In the genomic region with DNA sequence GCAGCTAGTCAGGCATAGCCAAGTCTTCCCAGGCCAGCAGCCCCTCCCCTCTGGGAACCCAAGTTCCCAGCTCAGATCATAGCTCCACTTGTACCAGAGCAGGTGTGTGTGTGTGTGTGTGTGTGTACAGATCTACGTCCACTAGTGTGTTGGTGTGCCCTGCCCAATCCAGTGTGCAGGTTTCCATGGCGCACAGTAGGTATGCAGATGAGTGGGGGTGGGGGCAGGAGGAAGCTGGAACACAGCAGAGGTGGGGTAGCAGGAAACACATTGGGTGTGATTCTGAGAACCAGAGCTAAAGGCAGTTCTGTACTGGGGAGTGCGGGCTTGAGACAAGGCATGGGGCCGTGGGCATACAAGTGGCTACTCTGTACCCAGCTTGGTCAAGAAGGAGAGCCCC, we compare ENCODE assay signal across 28 mouse cellular contexts. TPM values are rescaled to one million over a fixed set of nuclear protein-coding genes. Genes with fewer than 3 reads are reported as not detected.
"Had no signal": no experiment of that assay in that cellular context is flagged by ENCODE, and none has a peak within 500 bp of the region (broad histone marks: within the 10 kb centered on the region; RNA-seq: fewer than 3 reads in every experiment).

No protein-coding gene starts in this region.

- DNase-seq: kidney, postnatal 10 days; layer of hippocampus, adult 9-11 months; liver; lung, adult 18-20 months; lung, postnatal 10 days; lung, postnatal 36 days; midbrain, embryonic 14.5 days; right cerebral cortex, adult 18-20 months; right cerebral cortex, postnatal 14 days; right cerebral cortex, postnatal 4 days; thymus, adult 18-20 months; thymus, postnatal 36 days had no signal

- H3K9me3 ChIP-seq: limb, embryonic 10.5 days; limb, embryonic 13.5 days; liver, embryonic 12.5 days; liver, embryonic 15.5 days; lung, embryonic 15.5 days; megakaryocyte, embryonic 14.5 days; midbrain, embryonic 10.5 days; neural tube, embryonic 12.5 days; neural tube, embryonic 15.5 days had no signal

- H3K4me1 ChIP-seq: liver, embryonic 12.5 days; liver, embryonic 15.5 days; lung, embryonic 15.5 days; midbrain, embryonic 10.5 days; neural tube, embryonic 12.5 days; neural tube, embryonic 15.5 days had no signal

- H3K27ac ChIP-seq: layer of hippocampus, adult 2 months; limb, embryonic 10.5 days; limb, embryonic 13.5 days; liver, embryonic 12.5 days; liver, embryonic 15.5 days; lung, embryonic 15.5 days; midbrain, embryonic 10.5 days; neural tube, embryonic 12.5 days; neural tube, embryonic 15.5 days had no signal

- H3K27me3 ChIP-seq: limb, embryonic 13.5 days; liver, embryonic 12.5 days; liver, embryonic 15.5 days; lung, embryonic 15.5 days; neural tube, embryonic 12.5 days; neural tube, embryonic 15.5 days had no signal

- H3K4me2 ChIP-seq: limb, embryonic 13.5 days; liver, embryonic 12.5 days; liver, embryonic 15.5 days; lung, embryonic 15.5 days; neural tube, embryonic 12.5 days; neural tube, embryonic 15.5 days had no signal

- H3K9ac ChIP-seq: limb, embryonic 13.5 days; liver, embryonic 12.5 days; liver, embryonic 15.5 days; lung, embryonic 15.5 days; neural tube, embryonic 12.5 days; neural tube, embryonic 15.5 days had no signal

- H3K4me3 ChIP-seq: layer of hippocampus, adult 2 months; limb, embryonic 10.5 days; limb, embryonic 13.5 days; liver, embryonic 12.5 days; liver, embryonic 15.5 days; lung, embryonic 15.5 days; megakaryocyte, embryonic 14.5 days; midbrain, embryonic 10.5 days; neural tube, embryonic 12.5 days; neural tube, embryonic 15.5 days had no signal

- ATAC-seq: liver, embryonic 12.5 days had no signal

RNA-seq across cellular contexts. Expression of gene Cel, which starts 1.2 kb away (rescaled TPM):
- total RNA-seq: layer of hippocampus, adult 2 months; layer of hippocampus, postnatal 25 days; left cerebral cortex, adult 18-20 months; left cerebral cortex, postnatal 25 days; midbrain, postnatal 0 days had no signal
- polyA plus RNA-seq: kidney, embryonic 14.5 days; limb, embryonic 10.5 days; liver, embryonic 12.5 days; lung, embryonic 15.5 days; midbrain, embryonic 10.5 days; midbrain, embryonic 14.5 days; midbrain, postnatal 0 days; neural tube, embryonic 12.5 days; stomach, embryonic 14.5 days had no signal

RNA-seq across cellular contexts. Expression of gene Gfi1b, which starts 57.4 kb away (rescaled TPM):
- total RNA-seq: layer of hippocampus, adult 2 months; layer of hippocampus, postnatal 25 days; left cerebral cortex, adult 18-20 months; left cerebral cortex, postnatal 25 days; midbrain, postnatal 0 days had no signal
- polyA plus RNA-seq: midbrain, postnatal 0 days; neural tube, embryonic 15.5 days had no signal

RNA-seq across cellular contexts. Expression of gene Gm10134, which starts 58.5 kb away (rescaled TPM):
- total RNA-seq: midbrain, postnatal 0 days had no signal
- polyA plus RNA-seq: limb, embryonic 10.5 days had no signal
